Comparison of ENCODE assay signal across 8 mouse cellular contexts in genomic region chr1:36683810-36684467, GRCm38 (mm10). TPM values are rescaled to one million over a fixed set of nuclear protein-coding genes. Genes with fewer than 3 reads are reported as not detected.
DNase-seq lines count a peak whose midpoint lies in the region; ATAC-seq and TF ChIP-seq lines count a peak whose summit lies in the region.

No protein-coding gene starts in this region.

- CTCF ChIA-PET in Patski (lab: Charles Lee) = interaction anchor here (0.6 to 1.7 kb wide), 15 partner anchors 8 to 141 kb away, joined by 3 to 11 read pairs (median 3); partner anchors contain the start of genes Ankrd39 and Sema4c

- POLR2A ChIA-PET in Patski (lab: Charles Lee) = interaction anchor here (1.0 kb wide), 2 partner anchors 10 to 137 kb away, joined by 4 read pairs; partner anchors contain the start of gene Ankrd39

- H3K27ac ChIP-seq in left cerebral cortex, adult 2 months = no peak overlapping the region

- H3K27me3 ChIP-seq in Patski = no peaks in the 10 kb centered on the region

- peak; percentile 34 for DNase-seq in Patski (ENCODE audit: low read depth, low spot score)
- DNase-seq in cerebellum, adult 9-11 months = peak; percentile 76
- DNase-seq in frontal cortex, postnatal 14 days (ENCODE audit: low spot score in 2 of 2) = peak; percentile 61 to 78
- peak; percentile 44 for DNase-seq in hindlimb bud, embryonic 11.5 days (ENCODE audit: extremely low spot score, low read depth, low spot score)
- DNase-seq in left cerebral cortex, adult 2 months (ENCODE audit: extremely low spot score in 1 of 2, low spot score in 2 of 2) = peak; percentile 77 to 79
- DNase-seq in right cerebral cortex, adult 2 months (ENCODE audit: low spot score in 2 of 2) = peak; percentile 85 to 87
- peak; percentile 44 for DNase-seq in urinary bladder, adult 2 months (ENCODE audit: low spot score)

- H3K4me3 ChIP-seq in left cerebral cortex, adult 2 months = no peak overlapping the region

- ATAC-seq in Patski = peak; percentile 85
- peak; percentile 99 for ATAC-seq in megakaryocyte, adult 5-6 weeks (ENCODE audit: poor library complexity, severe bottlenecking)

- intact Hi-C loops in left cerebral cortex, adult 2 months (cut with DNase I) = loop anchor here (1.0 kb wide), 1 partner anchor 137 kb away; the partner anchor contains the start of gene Ankrd39

- no peak for TF ChIP-seq CTCF in Patski (IDR thresholded peaks at IDR 0.05)
- peak; percentile 95 for TF ChIP-seq CTCF in left cerebral cortex, adult 2 months (IDR thresholded peaks at IDR 0.05)

- in situ Hi-C loops in Patski (cut with MboI; ENCODE audit: low pct_unique_long_range_greater_than_20kb) = no loop called here

RNA-seq across cellular contexts. Expression of gene Fam178b, which starts 1.0 kb away (rescaled TPM):
- not detected for polyA plus RNA-seq in Patski (2021)
- total RNA-seq in left cerebral cortex, adult 2 months (2021) = under 1 TPM in 1 of 2 experiments, not detected in 1; 0.40 TPM
- 0.62 TPM in 1 of 2 replicates, not detected in the other for total RNA-seq in megakaryocyte, adult 5-6 weeks (2015)
- total RNA-seq in megakaryocyte, adult 5-6 weeks (2017) = not detected in 2 replicates
- 4.3 TPM in 2 replicates for polyA plus RNA-seq in urinary bladder, adult 2 months (2012; rRNA removed)

RNA-seq across cellular contexts. Expression of gene Cox5b, which starts 7.3 kb away (rescaled TPM):
- 483 TPM for polyA plus RNA-seq in Patski (2021)
- 100 to 1,000 TPM; 533 to 600 TPM for total RNA-seq in left cerebral cortex, adult 2 months (2021)
- total RNA-seq in megakaryocyte, adult 5-6 weeks (2015) = 370 and 491 TPM in 2 replicates
- total RNA-seq in megakaryocyte, adult 5-6 weeks (2017) = 820 and 835 TPM in 2 replicates
- 400 and 450 TPM in 2 replicates for polyA plus RNA-seq in urinary bladder, adult 2 months (2012; rRNA removed)

RNA-seq across cellular contexts. Expression of gene 4933424G06Rik, which starts 26.0 kb away (rescaled TPM):
- 0.23 TPM for polyA plus RNA-seq in Patski (2021)
- total RNA-seq in left cerebral cortex, adult 2 months (2021) = under 1 TPM in 1 of 2 experiments, not detected in 1; 0.41 TPM
- 0.33 TPM in 1 of 2 replicates, not detected in the other for total RNA-seq in megakaryocyte, adult 5-6 weeks (2015)
- not detected in 2 replicates for total RNA-seq in megakaryocyte, adult 5-6 weeks (2017)
- polyA plus RNA-seq in urinary bladder, adult 2 months (2012; rRNA removed) = 0.10 and 0.14 TPM in 2 replicates

RNA-seq across cellular contexts. Expression of gene Actr1b, which starts 30.3 kb away (rescaled TPM):
- 170 TPM for polyA plus RNA-seq in Patski (2021)
- total RNA-seq in left cerebral cortex, adult 2 months (2021) = 100 to 1,000 TPM; 323 to 361 TPM
- total RNA-seq in megakaryocyte, adult 5-6 weeks (2015) = 14.0 and 17.4 TPM in 2 replicates
- total RNA-seq in megakaryocyte, adult 5-6 weeks (2017) = 34.7 and 37.7 TPM in 2 replicates
- 116 and 141 TPM in 2 replicates for polyA plus RNA-seq in urinary bladder, adult 2 months (2012; rRNA removed)

Comparison
In these comparisons a context has a peak if more than half of its experiments do, and no peak if none do; other contexts are left out.
1. DNase-seq: peak in every context shown above with its lines; median percentile 86 in right cerebral cortex, adult 2 months; 78 in left cerebral cortex, adult 2 months; 76 in cerebellum, adult 9-11 months; 70 in frontal cortex, postnatal 14 days; 44 in hindlimb bud, embryonic 11.5 days; 44 in urinary bladder, adult 2 months; 34 in Patski.